Mouse (Mus musculus): ENCODE results near the gene Pdhb. TPM values are rescaled to one million over a fixed set of nuclear protein-coding genes. Genes with fewer than 3 reads are reported as not detected.

Gene Pdhb
- 313 and 323 TPM in 2 replicates for total RNA-seq (2021)
- long read RNA-seq, transcript Pdhb-201 (10 exons, 1,513 nt), result major isoform, 267 of 315 reads
- long read RNA-seq, transcript Pdhb-206 (1 exons, 2,377 nt), result minor isoform, 6 of 315 reads
- long read RNA-seq, partial matches to known transcripts, result 23 of 315 reads
- long read RNA-seq, other reads (novel, unspliced or antisense), result 15 of 315 reads

- peak; percentile 99 for DNase-seq
These were observed at the start of gene Pdhb for GRCm38 (mm10) chr14:8172507-8173410. Pdhb (minus strand) TSS chr14:8173025.

GRCm38 (mm10) chr14:8222561-8222960 lies 49.7 kb upstream of the Pdhb start:
- no peak for DNase-seq

- DNase-seq, result no peak
These were observed 48.1 kb upstream of the Pdhb start for GRCm38 (mm10) chr14:8220912-8221311.

GRCm38 (mm10) chr14:8220306-8220705 lies 47.5 kb upstream of the Pdhb start:
- DNase-seq, result no peak

GRCm38 (mm10) chr14:8219876-8220275 lies 47.1 kb upstream of the Pdhb start:
- no peak for DNase-seq

GRCm38 (mm10) chr14:8218730-8219380 lies 46.0 kb upstream of the Pdhb start:
- no peak for DNase-seq

GRCm38 (mm10) chr14:8218238-8218637 lies 45.4 kb upstream of the Pdhb start:
- no peak for DNase-seq

- DNase-seq, result no peak
These were observed 43.3 kb upstream of the Pdhb start for GRCm38 (mm10) chr14:8216100-8216499.

GRCm38 (mm10) chr14:8215208-8215778 lies 42.5 kb upstream of the Pdhb start:
- DNase-seq, result no peak

- DNase-seq, result peak; percentile 85
These were observed 41.7 kb upstream of the Pdhb start for GRCm38 (mm10) chr14:8214299-8215207.

GRCm38 (mm10) chr14:8213803-8214224 lies 41.0 kb upstream of the Pdhb start, which contains the start of gene Kctd6:
Kctd6 (plus strand) TSS chr14:8214140.
- peak; percentile 100 for DNase-seq

- no peak for DNase-seq
These were observed 40.2 kb upstream of the Pdhb start for GRCm38 (mm10) chr14:8212996-8213395.

- DNase-seq, result no peak
These were observed 37.1 kb upstream of the Pdhb start for GRCm38 (mm10) chr14:8209896-8210295.

- DNase-seq, result peak; percentile 42
These were observed 36.1 kb upstream of the Pdhb start for GRCm38 (mm10) chr14:8208876-8209275.

GRCm38 (mm10) chr14:8207543-8207942 lies 34.7 kb upstream of the Pdhb start:
- DNase-seq, result no peak

GRCm38 (mm10) chr14:8207105-8207504 lies 34.3 kb upstream of the Pdhb start:
- no peak for DNase-seq

GRCm38 (mm10) chr14:8206179-8206910 lies 33.5 kb upstream of the Pdhb start:
- no peak for DNase-seq

GRCm38 (mm10) chr14:8201715-8202114 lies 28.9 kb upstream of the Pdhb start:
- no peak for DNase-seq

- no peak for DNase-seq
These were observed 27.9 kb upstream of the Pdhb start for GRCm38 (mm10) chr14:8200769-8201168.

- DNase-seq, result no peak
These were observed 19.9 kb upstream of the Pdhb start for GRCm38 (mm10) chr14:8192727-8193126.
